Mouse (Mus musculus) embryo, embryonic 10.5 days (tissue): ENCODE results near the gene Arfip2.

ENCODE experiments used
- DNase-seq: peaks from one replicate; pipeline ENCODE4 v3.0.0-alpha.2; 2015; ENCODE audit warnings: low spot score

Arfip2 gene

DNA sequence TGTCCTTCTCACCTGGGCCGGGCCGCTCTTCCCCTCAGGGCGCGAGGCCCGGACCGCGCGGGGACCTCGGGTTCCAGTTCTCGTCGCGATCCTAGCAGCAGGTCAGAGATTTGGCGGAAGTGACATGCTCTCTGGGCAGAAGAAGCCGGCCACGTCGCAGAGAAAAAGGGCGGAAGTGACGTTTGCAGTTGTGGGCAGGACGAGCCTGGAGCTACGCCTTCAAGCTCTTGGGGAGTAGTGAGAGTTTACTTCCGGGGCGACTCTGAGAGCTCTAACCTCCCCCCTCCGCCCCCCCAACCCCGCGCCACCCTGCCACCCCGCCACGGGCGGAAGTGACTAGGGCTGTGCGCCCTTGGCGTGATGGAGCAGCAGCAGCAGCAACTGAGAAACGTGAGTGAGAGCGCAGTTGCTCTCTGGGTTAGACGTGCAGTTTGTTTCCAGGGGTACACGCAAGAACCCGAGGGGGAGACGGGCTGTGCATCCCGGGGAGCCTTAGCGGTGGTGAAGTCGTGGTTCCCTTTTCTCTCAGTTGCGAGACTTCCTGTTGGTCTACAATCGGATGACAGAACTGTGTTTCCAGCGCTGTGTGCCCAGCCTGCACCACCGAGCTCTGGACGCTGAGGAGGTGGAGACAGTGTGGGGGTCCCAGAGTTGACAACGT, at the start of gene Arfip2, which contains the start of gene Gm45799:
Arfip2 (minus strand) TSS at position 184 of the 661 bp plus-strand sequence.
Gm45799 (plus strand) TSS at position 320 of the 661 bp plus-strand sequence.
- peak; percentile 99 for DNase-seq

DNA sequence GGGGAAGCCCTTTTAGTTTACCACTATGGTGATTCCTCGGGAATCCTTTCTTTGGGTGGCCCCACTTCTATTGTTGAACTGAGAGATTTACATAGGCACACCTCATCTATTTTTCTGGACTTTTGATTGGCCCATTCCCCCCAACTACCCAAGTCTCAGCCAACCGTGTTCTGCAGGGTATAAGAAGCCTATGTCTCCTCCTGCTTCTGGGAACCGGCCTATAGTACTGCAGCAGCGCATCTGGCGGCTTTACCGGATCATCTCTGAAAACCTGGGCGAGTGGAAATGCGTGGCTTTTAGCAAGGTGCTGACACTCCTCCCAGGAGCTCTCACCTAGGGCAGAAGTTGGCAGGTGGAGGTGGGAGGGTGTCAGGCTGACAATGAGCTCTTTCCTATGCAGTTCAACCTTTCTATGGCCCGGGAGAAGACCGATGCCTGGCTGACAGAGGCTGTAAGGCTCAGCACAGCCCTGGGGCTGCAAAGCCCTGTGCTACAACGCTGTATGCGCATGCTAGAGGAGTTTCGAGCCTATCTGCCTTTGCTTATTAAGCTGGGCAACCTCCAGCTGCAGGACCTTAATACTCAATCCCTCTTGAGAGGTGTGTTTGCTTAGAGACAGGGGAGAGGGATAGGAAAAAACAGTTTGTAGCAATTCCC, 45.5 kb upstream of the Arfip2 start:
- DNase-seq: peak; percentile 28

DNA sequence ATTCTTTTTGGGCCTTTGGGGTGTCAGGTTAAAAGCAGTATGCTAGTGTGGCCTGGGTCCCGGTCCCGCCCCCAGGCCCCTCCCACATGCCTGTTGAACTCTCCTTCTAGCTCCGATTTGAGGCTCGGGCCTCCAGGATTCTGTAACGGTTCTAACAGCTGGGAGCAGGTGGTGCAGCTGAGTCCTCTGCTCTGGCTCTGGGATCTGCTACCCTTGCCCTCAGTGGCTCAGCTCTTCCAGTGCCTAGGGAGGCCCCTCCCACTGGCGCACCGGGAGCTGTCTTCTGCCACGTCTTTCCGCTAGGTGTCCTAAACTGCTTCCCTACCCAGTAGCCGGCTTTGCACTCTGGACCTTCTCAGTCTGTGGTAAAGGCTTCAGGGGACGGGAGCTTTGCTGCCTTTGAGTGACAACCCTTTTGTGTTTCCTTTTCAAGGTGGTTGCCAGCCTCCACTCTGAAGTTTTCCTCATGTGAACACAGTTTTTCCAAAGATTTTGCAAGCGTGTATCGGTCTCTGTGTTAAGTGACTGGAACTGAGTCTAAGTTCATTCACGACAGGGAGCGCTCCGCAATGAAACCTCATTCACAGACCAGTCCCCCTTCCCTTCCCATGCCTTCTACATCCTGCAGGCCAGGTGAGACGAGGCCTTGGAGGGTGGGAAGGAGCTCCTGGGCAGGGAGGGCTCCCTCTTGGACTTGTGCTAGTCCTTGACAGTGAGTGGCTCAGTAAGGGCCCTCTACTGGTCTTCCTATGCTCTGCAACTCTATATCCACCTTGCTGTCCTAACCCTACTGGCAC, 10.6 kb upstream of the Arfip2 start, which contains the start of gene Dnhd1:
Dnhd1 (plus strand) TSS at position 189 of the 797 bp plus-strand sequence.
- peak; percentile 88 for DNase-seq

DNA sequence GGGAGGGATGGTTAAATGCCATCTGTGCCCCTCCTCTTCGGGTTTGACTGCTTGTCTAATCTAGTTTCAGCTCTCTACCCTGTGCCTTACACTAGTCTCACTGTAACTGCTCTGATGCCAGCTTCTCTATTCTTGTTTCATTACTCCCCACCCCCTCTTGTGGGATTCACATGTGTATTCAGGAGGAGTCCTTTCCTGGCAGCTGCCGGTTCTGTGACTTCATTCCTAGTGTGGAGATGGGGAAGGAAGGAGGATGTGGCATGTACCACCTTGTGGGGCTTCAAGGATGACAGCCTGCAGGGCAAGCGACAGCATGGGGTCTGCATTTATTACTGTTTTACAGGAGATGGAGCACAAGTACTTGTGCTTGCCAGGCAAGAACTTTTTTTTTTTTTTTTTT, 1.7 kb upstream of the Arfip2 start:
- DNase-seq: no peak

DNA sequence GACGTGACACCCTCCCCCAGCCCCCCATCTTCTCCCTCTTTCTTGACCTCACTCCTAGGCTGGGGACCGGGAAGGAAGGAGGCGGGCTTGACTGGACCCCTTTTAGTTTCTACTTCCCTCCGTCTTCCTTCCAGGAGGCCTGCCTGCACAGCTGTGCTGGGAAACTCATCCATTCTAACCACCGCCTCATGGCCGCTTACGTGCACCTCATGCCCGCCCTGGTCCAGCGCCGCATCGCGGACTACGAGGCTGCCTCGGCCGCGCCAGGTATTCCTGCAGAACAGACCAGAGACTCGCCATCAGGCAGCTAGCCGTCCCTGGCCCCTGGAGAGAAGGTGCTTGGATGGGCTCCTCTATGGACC, 659 bp upstream of the Arfip2 start:
- peak; percentile 35 for DNase-seq

DNA sequence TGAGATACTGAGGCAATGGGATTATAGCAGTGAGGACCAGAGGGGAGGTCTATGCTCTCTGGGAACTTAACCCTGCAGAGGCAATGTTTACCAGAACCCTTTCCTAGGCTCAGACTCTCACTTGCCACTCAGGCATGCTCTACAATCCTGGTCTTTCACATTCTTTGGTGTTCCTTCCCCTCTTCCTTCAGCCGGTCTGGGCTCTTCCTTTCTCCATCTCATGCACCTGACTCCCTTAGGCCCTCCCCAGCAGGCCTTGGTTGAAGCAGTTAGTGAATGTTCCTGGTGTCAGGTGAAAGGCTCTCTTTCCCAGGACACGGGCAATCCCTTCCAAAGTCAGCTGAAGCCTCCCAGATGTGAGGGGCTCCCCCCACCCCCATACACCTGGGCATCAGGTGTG, 460 bp downstream of the Arfip2 start, which contains the start of gene Timm10b:
Timm10b (plus strand) TSS at position 301 of the 400 bp plus-strand sequence.
- no peak for DNase-seq

DNA sequence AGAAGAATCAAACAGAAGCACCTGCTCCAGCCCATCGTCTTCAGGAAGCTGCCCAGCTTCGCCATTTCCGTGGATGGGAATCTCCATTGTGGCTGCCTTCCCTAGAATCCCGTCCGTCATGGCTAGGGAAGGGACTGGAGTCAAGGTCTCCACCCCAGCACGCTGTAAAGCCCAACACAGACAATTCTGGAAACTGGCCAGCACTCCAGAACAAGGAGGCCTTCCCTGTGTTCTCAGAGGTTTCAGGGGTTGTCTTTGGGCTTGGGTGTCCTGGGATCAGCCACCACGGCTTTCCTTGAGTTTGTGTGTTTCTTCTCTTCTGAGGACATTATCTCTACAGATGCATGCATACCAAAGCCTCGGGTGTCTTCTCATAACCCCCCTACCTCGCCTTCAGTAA, 912 bp downstream of the Arfip2 start:
- no peak for DNase-seq

DNA sequence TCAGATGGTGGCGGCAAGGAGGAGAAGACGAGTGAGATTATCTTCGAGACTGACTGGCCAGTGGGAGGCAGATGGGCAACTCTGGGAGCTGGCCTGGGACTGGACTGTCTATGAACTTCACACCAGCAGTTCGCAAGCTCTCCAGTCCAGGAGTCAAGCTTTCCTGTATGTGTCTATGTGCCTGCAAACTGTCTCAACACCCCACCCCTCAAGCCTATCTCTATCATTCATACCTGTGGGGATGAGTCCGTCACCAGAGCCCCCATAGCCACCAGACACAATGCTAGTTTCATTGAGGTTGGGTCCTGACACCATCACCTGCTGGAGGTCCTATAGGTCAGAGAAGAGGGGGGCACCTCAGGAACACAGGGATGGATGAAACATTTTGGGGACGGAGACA, 1.4 kb downstream of the Arfip2 start:
- no peak for DNase-seq

DNA sequence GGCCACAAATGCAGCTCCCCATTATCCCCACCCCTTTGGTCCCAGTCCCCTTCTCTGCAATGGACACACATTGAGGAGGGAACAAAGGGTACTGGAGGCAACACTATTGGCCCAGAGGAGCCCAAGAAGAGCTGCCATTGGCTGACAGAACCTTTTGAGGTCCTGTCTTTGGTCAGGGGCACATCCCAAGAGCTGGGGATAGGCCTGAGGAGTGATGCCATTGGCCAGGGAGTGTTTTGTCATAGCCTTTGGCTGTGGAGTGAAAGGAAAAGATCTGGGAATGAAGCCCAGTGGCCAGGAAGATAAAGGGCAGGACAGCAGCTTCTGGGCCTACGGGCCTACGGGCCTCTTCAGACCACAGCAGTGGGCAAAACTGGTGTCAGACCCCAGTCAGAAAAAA, 4.5 kb downstream of the Arfip2 start:
- no peak for DNase-seq

DNA sequence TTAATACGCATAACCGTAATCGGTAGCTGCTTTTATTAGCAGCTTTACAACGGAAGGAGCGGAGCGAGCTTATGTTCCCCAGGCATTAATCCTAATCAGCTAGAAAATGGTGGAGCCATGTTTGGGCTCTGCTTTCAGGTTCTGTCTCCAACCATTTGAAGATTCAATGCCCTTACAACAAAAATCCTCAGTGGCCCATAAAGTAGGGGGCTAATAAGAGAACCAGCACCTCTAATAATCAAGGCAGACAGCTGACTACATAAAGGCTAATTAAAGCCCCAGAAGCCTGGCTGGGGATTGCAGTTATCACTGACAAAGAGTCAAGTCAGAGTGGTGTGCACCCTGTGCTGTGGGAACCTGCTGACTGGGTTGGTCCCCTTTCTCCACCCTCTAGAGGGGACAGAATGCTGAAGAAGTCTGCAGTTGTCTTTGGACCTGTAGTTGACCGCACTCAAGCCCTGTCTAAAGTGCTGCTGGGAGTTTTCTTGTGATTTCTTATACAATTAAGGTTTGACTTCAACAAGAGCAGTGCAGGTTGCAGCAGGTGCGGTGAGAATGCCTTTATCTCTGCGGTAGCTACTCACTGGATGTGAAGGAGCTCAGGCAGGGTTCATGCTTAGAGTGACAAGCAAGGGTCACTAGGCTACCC, 5.8 kb downstream of the Arfip2 start:
- no peak for DNase-seq

DNA sequence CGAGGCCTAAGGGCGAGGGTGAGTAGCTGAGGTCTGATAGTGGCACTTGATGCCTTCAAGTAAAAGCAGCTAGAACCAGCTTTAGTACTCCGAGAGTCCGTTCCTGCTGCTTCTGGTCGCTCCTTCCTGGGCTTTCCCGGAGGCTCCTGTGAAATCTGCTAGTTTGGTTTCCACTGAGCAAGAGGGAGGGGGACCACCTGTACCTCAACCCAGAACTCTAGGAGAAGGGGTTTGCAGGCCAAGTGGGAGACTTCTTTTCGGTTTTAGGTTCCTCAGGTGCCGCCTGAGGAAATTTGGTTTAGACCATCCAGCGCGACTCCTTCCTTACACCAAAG, 6.4 kb downstream of the Arfip2 start:
- no peak for DNase-seq

DNA sequence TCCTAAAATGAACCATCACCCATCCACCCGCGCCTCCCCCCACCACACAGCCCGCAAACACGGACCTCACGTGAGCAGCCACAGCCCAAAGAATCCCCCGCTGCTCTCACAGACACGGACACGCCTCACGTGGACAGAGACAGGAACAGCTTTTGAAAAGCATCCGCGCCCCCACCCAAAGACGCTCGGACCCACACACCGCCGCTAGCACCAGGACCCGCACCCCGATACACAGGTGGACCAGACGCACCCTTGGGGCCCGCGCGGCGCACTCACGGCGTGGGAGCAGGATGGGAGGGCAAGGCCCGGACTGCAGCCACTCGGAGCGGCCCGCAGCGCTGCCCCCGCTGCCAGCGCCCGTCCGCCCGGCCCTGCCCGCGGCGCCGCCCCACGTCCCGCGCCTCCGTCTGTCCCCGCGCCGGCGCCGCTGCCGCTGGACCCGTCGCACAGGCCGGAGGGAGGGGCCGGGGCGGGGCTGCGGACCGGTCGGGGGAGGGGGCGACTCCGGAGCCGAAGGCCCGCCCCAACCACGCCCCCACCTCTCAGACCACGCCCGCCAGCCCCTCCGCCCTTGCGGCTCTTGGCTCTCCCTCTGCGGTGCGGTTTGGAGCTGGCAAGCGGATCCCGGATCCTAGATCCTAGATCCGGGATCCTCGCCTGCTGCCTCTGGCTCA, 7.0 kb downstream of the Arfip2 start, which contains the start of gene Trim3:
Trim3 (minus strand) TSS at position 445 of the 674 bp plus-strand sequence.
- peak; percentile 93 for DNase-seq

DNA sequence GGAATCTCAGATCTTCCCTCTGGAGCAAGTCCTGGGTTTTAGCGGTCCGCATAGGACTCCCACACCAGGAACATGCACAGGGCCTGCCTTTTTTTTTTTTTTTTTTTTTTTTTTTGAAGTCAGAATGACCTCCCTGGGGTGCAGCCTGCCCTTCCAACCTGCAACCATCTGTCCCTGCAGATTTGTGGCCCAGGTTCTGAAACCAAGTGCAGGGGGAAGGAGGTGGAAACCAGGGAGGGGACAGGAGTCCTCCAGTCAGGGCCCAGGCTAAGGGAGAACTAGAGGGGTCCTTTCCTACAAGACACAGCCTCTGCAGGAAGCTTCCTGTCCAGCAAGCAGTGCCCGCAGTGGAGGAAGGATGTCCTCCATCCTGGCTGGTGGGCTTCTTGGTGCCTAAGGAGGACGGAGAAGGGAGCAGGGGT, 7.7 kb downstream of the Arfip2 start:
- DNase-seq: peak; percentile 41

DNA sequence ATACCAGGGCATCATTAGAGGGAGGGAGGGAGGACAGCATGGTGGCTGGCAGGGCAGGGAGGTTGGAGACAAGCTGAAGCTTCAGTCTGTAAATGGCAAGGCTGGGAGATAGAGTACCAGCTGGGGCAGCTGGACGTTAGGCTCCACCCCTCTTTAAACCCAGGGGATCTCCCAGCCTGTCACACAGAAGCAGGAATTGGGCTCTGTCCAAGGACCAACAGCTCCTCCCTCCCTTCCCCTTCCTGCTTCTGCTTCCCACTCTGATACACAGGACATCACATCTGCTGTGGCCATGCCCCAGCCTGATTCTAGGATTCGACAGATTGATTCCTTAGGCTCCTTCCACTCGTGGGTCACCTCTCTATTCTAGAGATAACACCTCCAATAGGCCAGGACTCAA, 11.6 kb downstream of the Arfip2 start:
- no peak for DNase-seq

DNA sequence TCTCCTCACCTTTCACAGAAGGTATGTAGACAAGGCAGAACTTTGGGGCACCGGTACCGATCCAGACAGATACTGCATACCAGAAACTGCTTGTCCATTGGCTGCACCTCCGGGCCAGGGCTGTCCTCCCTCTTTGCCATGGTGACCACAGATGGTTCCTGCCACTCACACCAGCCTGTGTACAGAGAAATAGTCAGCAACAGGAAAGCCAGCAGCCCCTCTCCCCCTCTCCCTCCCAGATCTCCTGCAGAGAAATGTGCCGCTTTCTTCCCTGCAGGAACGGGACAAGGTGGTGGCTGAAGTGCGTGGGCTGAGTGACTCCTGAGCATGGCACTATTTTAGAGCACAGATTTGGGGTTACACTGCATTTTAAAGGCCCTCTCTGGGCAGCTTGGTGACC, 14.8 kb downstream of the Arfip2 start:
- no peak for DNase-seq

DNA sequence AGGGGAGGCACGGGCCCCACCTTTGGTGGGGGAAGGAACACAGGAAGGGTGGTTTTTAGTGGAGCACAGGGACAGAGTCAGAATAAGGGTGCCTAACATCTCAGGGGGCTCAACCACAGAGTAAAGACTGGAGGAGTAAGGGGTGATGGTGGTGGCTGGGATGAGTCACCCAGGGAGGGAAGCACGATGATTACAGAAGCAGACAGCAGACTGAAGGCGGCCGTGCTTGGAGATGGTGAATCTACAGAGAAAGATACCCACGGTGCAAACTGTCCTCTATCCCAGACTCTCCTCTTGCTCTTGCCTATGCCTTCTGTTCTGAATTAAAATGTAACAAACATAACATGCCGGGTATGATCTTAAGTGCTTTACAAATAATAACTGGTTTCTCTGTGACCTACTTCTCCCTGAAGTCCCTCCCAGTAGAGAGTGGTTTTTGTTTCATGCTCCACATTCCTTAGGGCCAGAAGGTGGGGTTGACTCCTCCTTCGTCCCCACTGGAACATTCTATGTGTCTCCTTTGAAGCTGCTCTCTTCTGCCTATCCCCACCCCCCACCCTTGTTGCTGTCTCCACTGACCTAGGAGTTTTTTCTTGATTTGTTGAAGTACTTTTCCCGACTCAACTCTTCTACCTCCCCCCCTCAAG, 18.4 kb downstream of the Arfip2 start:
- DNase-seq: no peak

DNA sequence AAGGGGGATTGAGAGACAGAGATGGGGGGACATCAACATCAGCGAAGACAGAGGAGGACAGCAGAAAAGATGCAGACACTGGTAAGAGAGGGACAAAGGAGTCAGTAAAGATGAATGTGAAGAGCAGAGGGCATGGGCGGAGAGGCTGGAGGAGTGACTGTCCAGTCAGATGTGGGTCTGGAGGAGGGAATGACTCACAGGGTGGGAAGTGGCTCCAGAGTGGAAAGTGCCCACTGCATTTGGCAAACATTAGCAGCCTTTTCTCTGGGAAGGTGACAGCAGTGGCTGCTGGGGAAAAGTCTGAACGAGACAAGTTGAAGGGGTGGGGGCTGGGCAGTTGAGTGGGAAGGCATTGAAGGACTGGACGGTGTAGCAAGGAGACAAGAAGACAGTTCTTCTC, 19.2 kb downstream of the Arfip2 start:
- DNase-seq: no peak

DNA sequence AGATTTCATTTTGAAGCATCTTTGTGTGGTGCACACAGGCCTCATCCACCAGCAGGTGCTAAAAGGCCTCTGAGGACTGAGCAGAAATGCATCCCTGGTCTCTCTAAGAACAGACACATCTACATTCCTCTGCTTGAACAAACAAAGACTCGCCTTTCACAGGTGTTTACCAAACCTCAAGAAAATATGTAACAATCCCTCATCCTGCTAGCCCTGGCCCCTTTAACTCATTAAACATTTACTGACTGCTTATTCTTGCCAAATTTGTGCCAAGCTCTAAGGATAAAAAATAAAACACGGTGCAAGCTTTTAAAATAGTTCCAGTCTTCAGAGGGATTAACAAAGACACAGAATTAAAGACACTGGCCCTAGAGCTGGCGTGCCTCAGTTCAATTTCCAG, 20.5 kb downstream of the Arfip2 start:
- no peak for DNase-seq

DNA sequence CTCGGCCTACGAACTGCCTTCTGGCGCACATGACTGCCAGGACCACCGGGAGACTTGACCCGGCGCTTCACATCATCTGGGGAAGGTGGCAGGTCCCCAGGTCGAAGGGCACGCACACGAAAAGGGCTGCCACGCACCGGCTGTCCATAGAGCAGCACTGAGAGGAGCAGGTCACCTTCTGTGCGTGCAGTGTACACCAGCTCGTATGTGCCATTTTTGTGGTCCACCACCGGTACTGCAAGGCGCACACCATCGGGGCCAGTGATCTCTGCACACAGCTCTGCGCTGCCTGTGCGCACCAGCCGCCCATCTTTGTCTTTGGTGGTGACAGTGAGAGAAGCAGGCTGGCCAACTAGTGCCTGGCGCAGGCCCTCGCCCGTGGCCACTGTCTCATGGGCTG, 22.4 kb downstream of the Arfip2 start:
- DNase-seq: no peak

DNA sequence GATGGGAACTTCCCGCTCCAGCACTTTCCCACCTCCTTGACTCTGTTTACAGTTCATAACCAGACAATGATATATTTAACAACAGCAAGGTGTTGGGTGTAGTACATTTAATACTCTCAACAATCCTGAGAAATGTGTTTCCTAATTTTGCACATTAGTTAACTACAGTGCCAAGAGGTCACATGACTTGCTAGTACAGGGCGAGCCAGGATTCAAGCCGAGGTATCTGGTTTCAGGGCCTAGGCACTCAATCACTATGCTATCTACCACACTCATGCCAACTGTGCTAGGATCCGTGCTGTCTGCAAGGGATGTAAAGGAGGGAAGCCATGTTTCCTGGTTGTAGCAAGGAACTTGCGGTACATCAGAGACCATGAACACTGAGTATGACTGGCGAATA, 23.7 kb downstream of the Arfip2 start:
- no peak for DNase-seq

DNA sequence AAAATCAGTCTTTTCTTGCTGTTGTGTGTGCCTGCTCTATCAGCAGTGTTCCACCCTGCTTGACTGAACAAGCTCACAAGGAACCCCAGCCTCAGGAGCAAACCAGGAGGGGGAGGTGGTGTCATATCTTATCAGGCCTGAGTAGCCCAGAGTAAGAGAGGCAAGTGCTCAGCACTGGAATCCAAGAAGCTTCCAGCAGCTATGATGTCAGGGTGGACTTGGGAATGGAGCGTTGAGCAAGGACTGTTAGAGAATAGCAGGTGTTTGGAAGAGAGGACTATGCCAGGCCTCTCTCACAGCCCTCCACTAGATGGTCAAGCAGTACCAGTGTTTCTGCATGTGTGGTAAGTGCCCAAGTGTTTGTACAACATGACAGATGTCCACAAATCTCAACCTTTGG, 24.5 kb downstream of the Arfip2 start:
- DNase-seq: no peak
